Mouse (Mus musculus) CD4-positive, CD25-positive, alpha-beta regulatory T cell, adult 2 months (primary cell): ENCODE data around the gene Smoc2.

Experiments
- DNase-seq: peaks from one replicate; pipeline ENCODE4 v3.0.0-alpha.2; 2012; ENCODE audit warnings: low read depth, low spot score

Smoc2 gene

GRCm38 (mm10) chr17:14349086-14349814, 69.9 kb downstream of the Smoc2 start:
- DNase-seq, result no peak

GRCm38 (mm10) chr17:14353219-14354079, 74.1 kb downstream of the Smoc2 start:
- no peak for DNase-seq

GRCm38 (mm10) chr17:14361511-14361910, 82.2 kb downstream of the Smoc2 start:
- no peak for DNase-seq

- DNase-seq, result no peak
Measured at GRCm38 (mm10) chr17:14370476-14370875, 91.2 kb downstream of the Smoc2 start.

- DNase-seq, result no peak
Measured at GRCm38 (mm10) chr17:14371606-14372005, 92.3 kb downstream of the Smoc2 start.

GRCm38 (mm10) chr17:14372324-14373145, 93.2 kb downstream of the Smoc2 start:
- DNase-seq, result no peak

- no peak for DNase-seq
Measured at GRCm38 (mm10) chr17:14378692-14379446, 99.6 kb downstream of the Smoc2 start.

- no peak for DNase-seq
Measured at GRCm38 (mm10) chr17:14379518-14379917, 100.2 kb downstream of the Smoc2 start.

GRCm38 (mm10) chr17:14379966-14380365, 100.7 kb downstream of the Smoc2 start:
- no peak for DNase-seq

GRCm38 (mm10) chr17:14380526-14380925, 101.2 kb downstream of the Smoc2 start:
- no peak for DNase-seq

GRCm38 (mm10) chr17:14381482-14381881, 102.2 kb downstream of the Smoc2 start:
- no peak for DNase-seq

GRCm38 (mm10) chr17:14383981-14384380, 104.7 kb downstream of the Smoc2 start:
- no peak for DNase-seq

GRCm38 (mm10) chr17:14384980-14385379, 105.7 kb downstream of the Smoc2 start:
- DNase-seq, result no peak

- no peak for DNase-seq
Measured at GRCm38 (mm10) chr17:14387261-14387660, 108.0 kb downstream of the Smoc2 start.

- DNase-seq, result no peak
Measured at GRCm38 (mm10) chr17:14392443-14392842, 113.1 kb downstream of the Smoc2 start.

- DNase-seq, result no peak
Measured at GRCm38 (mm10) chr17:14394861-14395260, 115.6 kb downstream of the Smoc2 start.

- DNase-seq, result no peak
Measured at GRCm38 (mm10) chr17:14397456-14397855, 118.2 kb downstream of the Smoc2 start.

GRCm38 (mm10) chr17:14398650-14399424, 119.5 kb downstream of the Smoc2 start:
- no peak for DNase-seq

- DNase-seq, result no peak
Measured at GRCm38 (mm10) chr17:14400960-14401359, 121.7 kb downstream of the Smoc2 start.

GRCm38 (mm10) chr17:14407874-14408273, 128.6 kb downstream of the Smoc2 start:
- no peak for DNase-seq
